Mouse (Mus musculus) kidney, postnatal 0 days (tissue): ENCODE results near the gene Iffo2. TPM values are rescaled to one million over a fixed set of nuclear protein-coding genes. Genes with fewer than 3 reads are reported as not detected.

ENCODE experiments used
- ATAC-seq: fragments of 200-750 bp; cut with Nextera tagmentation; replicated peaks from 2 replicates; pipeline ENCODE4 v1.8.0; 2017; ENCODE audit warnings: low read depth, moderate number of reproducible peaks, moderate TSS enrichment, moderate library complexity; ENCODE audit not compliant: low FRiP score
- DNase-seq: peaks from one replicate; pipeline ENCODE4 v3.0.0-alpha.2; 2016; ENCODE audit warnings: low spot score
- H3K27ac ChIP-seq: fragments of 300-500 bp; sonication (generic); 2 replicates; pipeline ENCODE4 v1.5.1; 2014; ENCODE audit warnings: mild to moderate bottlenecking
- H3K27me3 ChIP-seq: fragments of 300-500 bp; sonication (generic); 2 replicates; pipeline ENCODE4 v1.6.1; 2014; ENCODE audit warnings: low read length, mixed read lengths; ENCODE audit not compliant: insufficient read depth
- H3K36me3 ChIP-seq: fragments of 300-500 bp; sonication (generic); 2 replicates; pipeline ENCODE4 v1.6.1; 2014; ENCODE audit warnings: low read length, mixed read lengths; ENCODE audit not compliant: insufficient read depth
- H3K4me1 ChIP-seq: fragments of 300-500 bp; sonication (generic); replicated peaks from 2 replicates; pipeline ENCODE4 v1.6.1; 2014; ENCODE audit warnings: antibody characterized with exemption, low read length, mixed read lengths; ENCODE audit not compliant: insufficient read depth
- H3K4me2 ChIP-seq: fragments of 300-500 bp; sonication (generic); 2 replicates; pipeline ENCODE4 v1.6.1; 2014; ENCODE audit warnings: mild to moderate bottlenecking, low read length, moderate library complexity, mixed read lengths
- H3K4me3 ChIP-seq: fragments of 300-500 bp; sonication (generic); replicated peaks from 2 replicates; pipeline ENCODE4 v1.5.1; 2014; ENCODE audit warnings: low read depth, low read length
- H3K9ac ChIP-seq: fragments of 300-500 bp; sonication (generic); 2 replicates; pipeline ENCODE4 v1.6.1; 2014; ENCODE audit warnings: low read depth, low read length
- H3K9me3 ChIP-seq: fragments of 300-500 bp; sonication (generic); replicated peaks from 2 replicates; pipeline ENCODE4 v1.6.1; 2016; ENCODE audit warnings: low read length, inconsistent platforms, mixed read lengths
- CTCF ChIP-seq: IDR thresholded peaks from 2 replicates; pipeline ENCODE4 v1.5.1; 2016; ENCODE audit warnings: antibody characterized with exemption, low read depth, mild to moderate bottlenecking, moderate library complexity
- WGBS: fragments of 180-500 bp; shearing (Covaris S2); extraction: QIAGEN DNeasy Blood & Tissue Kit; methylation state at CpG from one replicate; pipeline ENCODE4 v1.1.7; 2014; 5-methylcytosine and 5-hydroxymethylcytosine counted together
- polyA plus RNA-seq: library from polyadenylated mRNA; unstranded; fragments of >200 nt; fragmentation: Nextera tagmentation; extraction: Ambion mirVana; gene quantifications from 2 replicates; pipeline ENCODE4 v1.2.1, GENCODE M21; 2015

Gene Iffo2
- polyA plus RNA-seq, 1 experiment from 2014 or later = 4.8 TPM

DNA sequence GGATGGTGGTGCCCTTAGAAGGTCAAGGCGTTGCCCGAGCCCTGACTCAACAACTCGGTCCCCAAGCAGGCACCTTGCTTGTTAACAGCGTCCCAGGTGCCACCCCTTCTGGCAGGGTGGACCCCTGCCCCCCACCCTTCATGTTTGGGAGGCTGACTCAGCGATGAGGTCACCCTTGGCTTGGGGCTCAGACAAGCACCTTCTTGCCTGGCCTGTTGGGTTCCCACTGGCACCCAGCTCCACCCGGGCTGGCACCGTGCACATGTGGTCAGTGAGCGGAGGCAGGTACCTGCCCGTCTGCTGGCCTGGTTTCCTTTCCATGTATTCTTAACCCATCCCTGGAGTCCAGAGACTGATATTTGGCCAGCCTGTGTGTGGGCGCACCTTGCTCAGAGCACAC, 8.4 kb upstream of the Iffo2 start:
- no peak for TF ChIP-seq CTCF
- no peaks in the 10 kb centered on the region for H3K9me3 ChIP-seq
- H3K4me1 ChIP-seq = no peaks in the 10 kb centered on the region
- H3K9ac ChIP-seq = no peak overlapping the region
- WGBS = 93% methylated on average over 10 of the region's 10 CpGs
- no peaks in the 10 kb centered on the region for H3K27me3 ChIP-seq
- H3K36me3 ChIP-seq = no peaks in the 10 kb centered on the region
- DNase-seq = no peak
- H3K27ac ChIP-seq = no peak overlapping the region
- H3K4me3 ChIP-seq = no peak overlapping the region
- H3K4me2 ChIP-seq = no peak overlapping the region
- no peak for ATAC-seq

DNA sequence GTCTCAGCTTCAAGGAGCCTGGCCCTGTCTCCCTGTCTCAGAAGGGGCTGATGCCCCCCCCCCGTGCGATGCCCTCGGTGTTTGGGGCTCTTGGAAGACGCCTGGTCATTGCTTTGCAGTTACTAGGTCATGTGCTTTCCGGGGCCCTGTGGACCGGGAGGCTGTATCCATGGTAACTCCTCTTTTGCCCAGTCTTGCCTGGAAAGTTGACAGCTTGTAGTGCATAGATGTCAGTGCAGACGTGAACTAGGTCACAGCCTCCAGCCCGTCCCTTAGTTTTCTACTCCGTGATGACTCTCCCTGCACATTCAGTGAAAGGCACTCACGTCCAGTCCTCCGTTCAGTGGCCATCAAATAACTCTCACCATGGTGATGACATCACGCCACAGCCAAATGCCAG, 3.9 kb upstream of the Iffo2 start:
- H3K27ac ChIP-seq = no peak overlapping the region
- 72% methylated on average over 12 of the region's 12 CpGs for WGBS
- H3K9me3 ChIP-seq = no peaks in the 10 kb centered on the region
- H3K4me3 ChIP-seq = no peak overlapping the region
- H3K4me2 ChIP-seq = no peak overlapping the region
- no peak for DNase-seq
- H3K27me3 ChIP-seq = no peaks in the 10 kb centered on the region
- no peak for ATAC-seq
- H3K4me1 ChIP-seq = no peaks in the 10 kb centered on the region
- no peak for TF ChIP-seq CTCF
- no peaks in the 10 kb centered on the region for H3K36me3 ChIP-seq
- H3K9ac ChIP-seq = no peak overlapping the region

DNA sequence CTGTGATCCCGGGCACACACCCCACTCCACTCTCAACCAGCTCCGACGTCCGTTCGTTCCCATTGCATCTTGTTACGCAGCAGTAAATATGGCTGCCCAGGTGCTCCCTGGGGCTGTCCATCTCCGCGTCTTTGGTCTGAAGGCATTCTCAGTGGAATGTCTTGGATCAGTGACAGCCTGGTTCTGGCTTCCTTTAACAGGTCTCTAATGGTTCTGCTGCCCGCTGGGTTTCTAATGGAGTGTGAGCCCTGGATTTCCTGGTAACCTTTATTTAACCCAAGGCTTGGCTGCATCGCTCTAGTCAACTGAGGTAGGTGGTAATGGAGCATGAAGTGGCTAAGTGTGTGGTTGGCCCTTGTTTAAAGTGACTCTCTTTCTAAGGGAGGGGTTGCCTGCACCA, 1.7 kb downstream of the Iffo2 start:
- H3K27ac ChIP-seq = no peak overlapping the region
- no peaks in the 10 kb centered on the region for H3K9me3 ChIP-seq
- no peaks in the 10 kb centered on the region for H3K27me3 ChIP-seq
- no peak overlapping the region for H3K9ac ChIP-seq
- H3K4me3 ChIP-seq = no peak overlapping the region
- H3K4me2 ChIP-seq = no peak overlapping the region
- DNase-seq = peak; percentile 5
- 72% methylated on average over 10 of the region's 10 CpGs for WGBS
- H3K4me1 ChIP-seq = no peaks in the 10 kb centered on the region; the same call in 1 of the 2 replicates
- no peak; the same call in 1 of the 2 replicates for ATAC-seq
- no peak for TF ChIP-seq CTCF
- no peaks in the 10 kb centered on the region for H3K36me3 ChIP-seq

DNA sequence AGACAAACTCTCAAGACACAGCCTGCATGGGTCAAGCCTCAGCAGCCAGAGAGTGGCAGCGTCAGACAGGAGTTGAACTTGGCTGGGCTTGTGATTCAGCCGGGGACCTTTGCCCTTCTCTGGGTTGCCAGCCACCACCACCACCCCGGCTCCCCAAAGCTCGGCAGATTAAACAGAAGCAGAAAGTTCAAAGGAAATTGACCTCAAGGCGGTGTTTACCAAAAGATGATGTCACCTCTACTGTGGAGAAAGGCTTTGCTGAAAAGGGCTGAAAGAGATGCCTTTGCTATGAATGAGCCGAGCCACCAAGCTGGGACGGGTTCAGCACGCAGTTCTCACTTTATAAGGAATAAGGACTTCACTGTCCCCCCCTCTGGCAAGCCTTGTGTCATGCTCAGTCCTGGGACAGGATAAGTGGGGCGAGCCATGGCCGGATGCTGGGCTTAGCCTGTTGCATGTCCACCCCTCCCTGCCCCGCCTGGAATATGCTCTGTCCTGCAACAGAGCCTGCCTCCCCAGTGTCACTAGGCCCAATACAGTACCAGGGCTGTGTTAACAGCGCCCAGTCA, 4.9 kb downstream of the Iffo2 start:
- H3K4me3 ChIP-seq = no peak overlapping the region
- no peaks in the 10 kb centered on the region for H3K36me3 ChIP-seq
- H3K9me3 ChIP-seq = no peaks in the 10 kb centered on the region
- H3K27ac ChIP-seq = no peak overlapping the region
- TF ChIP-seq CTCF = no peak
- no peaks in the 10 kb centered on the region; the same call in 1 of the 2 replicates for H3K4me1 ChIP-seq
- DNase-seq = peak; percentile 48
- peak; percentile 64 for ATAC-seq
- no peak overlapping the region for H3K4me2 ChIP-seq
- WGBS = 42% methylated on average over 12 of the region's 12 CpGs
- H3K27me3 ChIP-seq = no peaks in the 10 kb centered on the region
- no peak overlapping the region for H3K9ac ChIP-seq

DNA sequence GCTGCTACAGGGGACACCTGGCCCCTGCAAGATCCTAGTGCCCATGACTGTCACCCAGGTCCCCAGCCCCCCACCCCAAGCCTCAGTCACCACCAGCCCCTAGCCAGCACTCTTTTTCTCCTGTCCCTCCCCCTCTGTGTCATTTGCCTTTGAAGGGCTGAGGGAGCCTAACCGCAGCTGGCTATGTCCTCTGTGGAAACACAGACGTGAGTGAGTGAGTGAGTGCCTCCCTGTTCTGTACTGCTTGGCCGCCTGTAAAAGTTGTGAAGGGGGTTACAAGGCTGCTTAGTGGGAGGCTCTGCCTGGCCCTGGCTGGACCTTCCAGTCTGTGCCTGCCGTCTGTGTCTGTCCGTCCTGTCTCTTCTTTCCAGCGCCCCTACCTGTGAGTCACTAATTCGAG, 5.4 kb downstream of the Iffo2 start:
- no peak overlapping the region for H3K9ac ChIP-seq
- DNase-seq (no peak), ATAC-seq (peak; percentile 34; the same call in 1 of the 2 replicates)
- TF ChIP-seq CTCF = no peak
- H3K4me1 ChIP-seq = no peaks in the 10 kb centered on the region; the same call in 1 of the 2 replicates
- H3K4me3 ChIP-seq = no peak overlapping the region
- no peak overlapping the region for H3K27ac ChIP-seq
- H3K9me3 ChIP-seq = no peaks in the 10 kb centered on the region
- no peaks in the 10 kb centered on the region for H3K36me3 ChIP-seq
- WGBS = 52% methylated on average over 7 of the region's 7 CpGs
- no peaks in the 10 kb centered on the region for H3K27me3 ChIP-seq
- H3K4me2 ChIP-seq = no peak overlapping the region

DNA sequence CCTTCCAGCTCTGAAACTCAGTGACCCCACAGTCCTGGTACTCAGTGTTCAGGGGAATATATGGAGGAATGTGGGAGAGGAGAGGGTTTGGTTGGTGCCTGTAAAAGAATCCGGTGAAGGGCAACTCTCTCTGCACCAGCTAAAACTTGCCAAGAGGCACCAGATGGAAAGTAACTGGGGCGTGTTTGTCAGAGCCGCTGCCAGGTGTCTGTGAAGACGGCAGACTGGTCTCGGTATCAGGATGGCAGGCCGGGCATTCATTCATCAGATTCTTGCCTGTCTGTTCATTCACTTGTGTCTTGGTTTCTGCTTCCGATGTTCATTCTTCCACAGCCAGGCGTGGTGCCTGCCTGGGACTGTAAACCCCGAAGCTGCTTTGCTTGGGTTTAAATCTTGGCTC, 6.4 kb downstream of the Iffo2 start:
- H3K9me3 ChIP-seq = no peaks in the 10 kb centered on the region
- WGBS = 68% methylated on average over 9 of the region's 9 CpGs
- H3K27ac ChIP-seq = no peak overlapping the region
- no peak overlapping the region for H3K9ac ChIP-seq
- no peak for TF ChIP-seq CTCF
- DNase-seq = no peak
- H3K4me1 ChIP-seq = no peaks in the 10 kb centered on the region; the same call in 1 of the 2 replicates
- H3K27me3 ChIP-seq = no peaks in the 10 kb centered on the region
- no peaks in the 10 kb centered on the region for H3K36me3 ChIP-seq
- H3K4me2 ChIP-seq = no peak overlapping the region
- H3K4me3 ChIP-seq = no peak overlapping the region
- ATAC-seq = no peak

DNA sequence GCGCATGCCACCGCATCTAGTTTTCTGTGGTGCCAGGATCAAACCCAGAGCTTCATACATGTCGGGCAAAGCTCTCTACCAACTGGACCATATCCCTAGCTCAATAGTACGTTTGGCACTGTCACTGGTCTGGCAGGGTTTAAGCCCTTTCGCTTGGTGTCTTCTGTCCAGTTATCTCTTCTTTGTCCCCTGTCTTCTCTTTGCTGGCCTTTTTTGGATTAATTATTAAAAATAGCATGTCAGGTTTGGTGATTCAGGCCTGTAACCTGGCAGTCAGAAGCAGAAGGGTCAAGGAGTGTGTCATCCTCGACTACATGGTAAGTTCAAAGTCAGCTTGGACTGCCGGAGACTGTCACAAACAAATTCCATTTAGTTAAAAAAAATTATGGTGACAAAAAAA, 10.4 kb downstream of the Iffo2 start:
- WGBS = 91% methylated on average over 7 of the region's 7 CpGs

More for the DNA sequence above, 10.4 kb downstream of the Iffo2 start:
- H3K4me3 ChIP-seq = no peak overlapping the region
- H3K27ac ChIP-seq = no peak overlapping the region
- no peaks in the 10 kb centered on the region for H3K27me3 ChIP-seq
- TF ChIP-seq CTCF = no peak
- ATAC-seq = no peak
- no peak overlapping the region for H3K9ac ChIP-seq
- no peaks in the 10 kb centered on the region for H3K36me3 ChIP-seq
- H3K4me1 ChIP-seq = no peaks in the 10 kb centered on the region; the same call in 1 of the 2 replicates
- no peak overlapping the region for H3K4me2 ChIP-seq
- DNase-seq = no peak
- H3K9me3 ChIP-seq = no peaks in the 10 kb centered on the region
